Mouse (Mus musculus) heart, embryonic 10.5 days (tissue): ENCODE results near the gene Aoah. TPM values are rescaled to one million over a fixed set of nuclear protein-coding genes. Genes with fewer than 3 reads are reported as not detected.

ENCODE experiments used
- DNase-seq: peaks from one replicate; pipeline ENCODE4 v3.0.0-alpha.2; 2017; ENCODE audit warnings: low spot score
- H3K27ac ChIP-seq: fragments of 300-500 bp; sonication (generic); 2 replicates; pipeline ENCODE4 v1.5.1; 2016; ENCODE audit warnings: mild to moderate bottlenecking
- H3K27me3 ChIP-seq: fragments of 300-500 bp; sonication (generic); 2 replicates; pipeline ENCODE4 v1.6.1; 2016; ENCODE audit warnings: mild to moderate bottlenecking; ENCODE audit not compliant: poor library complexity, insufficient read depth, severe bottlenecking
- H3K36me3 ChIP-seq: fragments of 300-500 bp; sonication (generic); 2 replicates; pipeline ENCODE4 v1.6.1; 2016; ENCODE audit warnings: mild to moderate bottlenecking, moderate library complexity
- H3K4me1 ChIP-seq: fragments of 300-500 bp; sonication (generic); 2 replicates; pipeline ENCODE4 v1.6.1; 2016; ENCODE audit warnings: mild to moderate bottlenecking
- H3K4me3 ChIP-seq: fragments of 300-500 bp; sonication (generic); 2 replicates; pipeline ENCODE4 v1.5.1; 2016; ENCODE audit warnings: mild to moderate bottlenecking, moderate library complexity
- H3K9me3 ChIP-seq: fragments of 300-500 bp; sonication (generic); 2 replicates; pipeline ENCODE4 v1.6.1; 2016; ENCODE audit warnings: mild to moderate bottlenecking, moderate library complexity
- WGBS: fragments of 180-500 bp; shearing (Covaris S2); methylation state at CpG from one replicate; pipeline ENCODE4 v1.1.7; 2016; 5-methylcytosine and 5-hydroxymethylcytosine counted together
- polyA plus RNA-seq: library from polyadenylated mRNA; unstranded; fragments of >200 nt; fragmentation: Nextera tagmentation; extraction: Ambion mirVana; gene quantifications from 2 replicates; pipeline ENCODE4 v1.2.1, GENCODE M21; 2016

Aoah gene
- polyA plus RNA-seq, 1 experiment from 2014 or later = 0.13 TPM

DNA sequence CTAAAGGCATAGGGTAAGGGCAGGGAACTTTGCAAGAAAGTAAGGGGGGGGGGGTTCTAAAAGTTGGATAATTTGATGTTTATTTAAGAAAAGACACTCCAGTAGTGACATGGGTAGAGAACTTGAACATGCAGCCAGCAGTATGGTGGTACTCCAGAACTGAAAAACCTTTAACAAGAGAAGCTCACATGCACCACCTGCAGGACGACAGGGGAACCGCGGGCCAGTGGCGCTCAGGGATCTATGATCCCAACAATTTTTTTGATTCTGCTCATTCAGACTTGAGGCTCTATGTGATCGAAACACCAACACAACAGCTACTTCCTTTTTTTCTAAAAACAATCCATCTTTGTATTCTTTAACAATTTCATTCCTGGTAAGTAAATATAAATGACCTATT, 143.5 kb downstream of the Aoah start:
- Histone ChIP-seq H3K9me3 (no peaks in the 10 kb centered on the region), H3K4me1 (no peaks in the 10 kb centered on the region), H3K27me3 (no peaks in the 10 kb centered on the region), H3K36me3 (no peaks in the 10 kb centered on the region), H3K27ac (no peak overlapping the region), H3K4me3 (no peak overlapping the region)
- WGBS = 32% methylated on average over 5 of the region's 5 CpGs
- no peak for DNase-seq

DNA sequence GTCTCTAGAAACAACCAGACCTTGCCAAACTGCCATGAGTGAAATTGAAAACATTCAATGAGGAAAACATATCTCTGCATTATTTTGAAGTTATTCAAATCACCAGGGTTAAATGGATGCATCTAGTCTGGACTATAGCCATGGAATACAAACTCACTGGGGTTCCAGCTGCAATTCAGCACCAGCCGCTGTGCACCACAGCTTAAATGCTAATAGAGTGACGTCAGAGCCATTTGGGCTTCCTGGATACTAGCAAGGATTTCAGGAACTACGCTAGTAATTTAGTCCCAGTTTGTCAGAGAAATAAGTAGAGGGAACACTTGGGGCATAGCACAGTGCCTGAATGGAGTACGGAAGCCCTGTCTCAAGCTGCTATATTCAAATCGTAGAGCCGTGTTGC, 145.2 kb downstream of the Aoah start:
- Histone ChIP-seq H3K9me3 (no peaks in the 10 kb centered on the region), H3K27me3 (no peaks in the 10 kb centered on the region), H3K27ac (no peak overlapping the region), H3K4me3 (no peak overlapping the region), H3K36me3 (no peaks in the 10 kb centered on the region), H3K4me1 (no peaks in the 10 kb centered on the region)
- no peak for DNase-seq
- 69% methylated on average over 6 of the region's 6 CpGs for WGBS

DNA sequence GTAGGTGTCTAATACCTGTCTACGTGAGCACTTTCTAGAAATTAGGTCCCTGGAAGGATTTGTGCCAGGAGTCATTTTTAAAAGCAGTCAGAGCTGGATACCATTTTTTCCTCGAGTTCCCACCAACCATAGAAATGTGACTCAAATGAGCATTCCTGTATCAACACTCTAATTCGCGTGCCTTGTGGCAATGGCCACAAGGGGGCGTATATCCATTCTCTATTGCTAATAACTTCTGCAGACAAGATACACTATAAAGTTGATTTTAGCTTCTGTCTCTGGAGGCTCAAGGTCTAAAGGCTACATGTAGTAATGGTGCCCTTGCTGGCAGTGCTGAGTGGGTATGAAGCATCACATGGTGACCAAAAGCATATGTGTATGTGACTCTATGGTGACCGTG, 146.5 kb downstream of the Aoah start:
- 48% methylated on average over 6 of the region's 6 CpGs for WGBS
- no peaks in the 10 kb centered on the region for H3K4me1 ChIP-seq
- DNase-seq = no peak
- no peak overlapping the region for H3K4me3 ChIP-seq
- no peaks in the 10 kb centered on the region for H3K9me3 ChIP-seq
- no peaks in the 10 kb centered on the region for H3K27me3 ChIP-seq
- no peak overlapping the region for H3K27ac ChIP-seq
- H3K36me3 ChIP-seq = no peaks in the 10 kb centered on the region

DNA sequence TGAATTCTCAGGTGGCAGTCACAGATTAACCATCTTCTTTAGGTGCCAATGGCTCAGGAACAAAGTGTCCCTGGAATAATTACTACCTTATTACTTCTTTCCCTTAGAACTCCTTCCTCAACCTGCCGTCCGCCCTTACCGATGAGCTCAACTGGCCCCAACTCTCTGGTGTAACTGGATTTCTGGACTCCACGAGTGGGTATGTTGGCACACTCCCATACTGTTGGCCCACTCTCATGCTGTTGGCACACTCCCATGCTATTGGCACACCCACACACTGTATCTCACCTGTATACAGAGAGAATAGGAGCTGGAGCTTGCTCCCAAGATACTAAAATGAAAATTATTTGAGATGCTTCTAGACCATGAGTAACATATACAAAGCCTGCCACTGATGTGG, 147.8 kb downstream of the Aoah start:
- Histone ChIP-seq H3K4me1 (no peaks in the 10 kb centered on the region), H3K36me3 (no peaks in the 10 kb centered on the region), H3K9me3 (no peaks in the 10 kb centered on the region), H3K4me3 (no peak overlapping the region), H3K27me3 (no peaks in the 10 kb centered on the region), H3K27ac (no peak overlapping the region)
- no peak for DNase-seq
- WGBS = 89% methylated on average over 4 of the region's 4 CpGs

DNA sequence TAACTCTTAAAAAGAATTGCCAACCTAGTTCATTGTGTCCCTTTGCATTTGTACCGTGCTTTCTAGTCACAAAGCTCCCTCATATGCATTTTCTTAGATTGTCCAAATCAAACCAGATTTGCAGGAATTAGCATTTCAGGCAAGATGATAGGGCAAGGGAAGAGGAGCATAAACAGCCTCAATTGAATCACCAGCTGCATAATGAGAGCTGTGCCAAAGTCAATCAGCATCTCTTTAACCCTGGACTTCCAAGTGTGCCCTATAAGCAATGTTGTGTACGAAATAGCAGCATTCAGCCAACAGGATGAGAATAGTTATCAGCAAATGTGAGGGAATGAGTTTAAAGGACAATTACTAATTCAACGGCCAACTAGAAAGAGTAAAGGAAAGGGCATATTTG, 169.2 kb downstream of the Aoah start:
- WGBS = 81% methylated on average over 3 of the region's 3 CpGs
- Histone ChIP-seq H3K36me3 (no peaks in the 10 kb centered on the region), H3K27ac (no peak overlapping the region), H3K4me1 (no peaks in the 10 kb centered on the region), H3K4me3 (no peak overlapping the region), H3K27me3 (no peaks in the 10 kb centered on the region), H3K9me3 (no peaks in the 10 kb centered on the region)
- no peak for DNase-seq

DNA sequence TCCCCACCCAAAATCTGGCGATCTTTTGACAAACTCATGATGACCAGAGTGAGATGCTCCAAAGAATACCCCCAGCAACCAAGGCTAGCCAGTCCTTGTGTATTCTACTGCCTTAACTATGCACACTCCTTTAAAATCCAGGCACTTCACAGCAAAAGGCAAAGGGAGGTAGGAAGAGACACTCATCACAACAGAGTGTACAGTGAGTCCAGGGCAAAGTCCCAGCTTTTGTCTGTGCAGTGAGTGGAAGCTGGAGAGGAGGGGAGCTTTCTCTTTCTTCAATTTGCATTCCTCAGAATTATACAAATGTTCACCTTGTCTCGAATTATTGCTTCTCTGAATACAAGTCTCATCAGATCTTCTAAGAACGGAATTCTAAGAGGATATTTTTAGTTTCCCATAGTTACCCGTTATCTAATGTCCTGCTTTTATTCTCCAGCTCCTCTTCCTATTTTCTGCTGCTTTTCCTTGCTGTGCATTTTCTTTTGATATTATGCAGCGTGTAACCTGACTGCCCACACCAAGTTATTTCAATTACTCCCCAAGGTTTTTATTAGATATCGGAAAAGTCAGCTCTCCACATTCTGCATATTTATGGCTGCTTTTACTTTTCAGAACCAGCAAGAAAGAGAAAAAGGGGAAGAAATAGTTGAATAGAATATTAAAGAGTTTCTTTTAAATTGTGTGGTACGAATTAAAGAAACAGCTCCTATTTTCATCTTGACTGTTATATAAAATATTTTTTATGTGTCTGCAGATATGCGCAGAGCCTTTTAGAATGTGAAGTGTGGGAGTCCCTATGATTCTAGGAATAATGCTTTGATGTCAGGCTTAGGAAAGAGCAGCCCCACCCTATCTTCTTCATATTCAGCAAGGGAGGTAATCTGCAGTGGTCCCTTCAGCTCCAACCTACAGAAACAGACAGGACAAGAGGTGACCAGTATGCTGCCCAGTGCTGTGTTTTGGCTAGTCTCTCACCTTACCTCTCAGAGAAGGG, 187.6 kb downstream of the Aoah start:
- Histone ChIP-seq H3K9me3 (no peaks in the 10 kb centered on the region), H3K4me1 (no peaks in the 10 kb centered on the region), H3K27ac (no peak overlapping the region), H3K36me3 (no peaks in the 10 kb centered on the region), H3K4me3 (no peak overlapping the region), H3K27me3 (no peaks in the 10 kb centered on the region)
- 75% methylated on average over 8 of the region's 8 CpGs for WGBS
- DNase-seq = no peak

DNA sequence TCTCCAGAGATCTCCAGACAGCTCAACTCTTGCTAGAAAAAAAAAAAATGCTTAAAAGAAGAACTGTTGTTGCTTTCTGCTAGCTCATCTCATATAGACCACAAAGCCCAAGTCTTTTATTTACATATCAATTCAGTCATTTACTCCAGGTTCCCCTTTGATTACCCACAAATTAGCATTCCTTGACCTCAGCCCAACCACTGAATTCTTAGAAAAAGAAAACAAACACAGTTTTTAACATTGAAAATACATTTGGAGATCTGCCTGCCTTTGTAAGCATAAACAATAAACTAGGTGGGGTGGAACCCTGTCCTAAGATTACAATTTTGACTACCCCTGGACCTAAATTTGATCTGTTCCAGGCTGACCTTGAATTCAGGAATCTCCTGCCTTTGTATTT, 191.6 kb downstream of the Aoah start:
- DNase-seq = no peak
- Histone ChIP-seq H3K27me3 (no peaks in the 10 kb centered on the region), H3K4me3 (no peak overlapping the region), H3K9me3 (no peaks in the 10 kb centered on the region), H3K36me3 (no peaks in the 10 kb centered on the region), H3K27ac (no peak overlapping the region), H3K4me1 (no peaks in the 10 kb centered on the region)

DNA sequence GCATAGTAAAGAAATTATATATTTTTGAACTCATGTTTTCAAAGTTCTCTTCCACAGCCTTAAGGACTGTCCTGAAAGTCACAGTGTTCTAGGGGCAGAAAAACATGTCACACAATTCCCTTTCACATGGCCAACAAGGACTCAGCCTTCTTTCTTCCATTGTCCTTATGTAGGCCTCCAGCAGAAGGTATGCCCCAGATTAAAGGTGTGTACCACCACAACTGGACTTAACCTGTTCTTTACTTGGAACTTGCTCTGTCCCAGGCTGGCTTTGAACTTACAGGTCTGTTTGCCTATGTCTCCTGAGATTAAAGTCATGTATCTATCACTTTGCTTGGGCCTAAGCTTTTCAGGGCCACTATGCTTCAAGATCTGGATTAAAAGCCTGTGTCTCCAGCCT, 192.0 kb downstream of the Aoah start:
- no peak overlapping the region for H3K27ac ChIP-seq
- H3K4me3 ChIP-seq = no peak overlapping the region
- H3K9me3 ChIP-seq = no peaks in the 10 kb centered on the region
- H3K27me3 ChIP-seq = no peaks in the 10 kb centered on the region
- no peaks in the 10 kb centered on the region for H3K36me3 ChIP-seq
- no peak for DNase-seq
- H3K4me1 ChIP-seq = no peaks in the 10 kb centered on the region

DNA sequence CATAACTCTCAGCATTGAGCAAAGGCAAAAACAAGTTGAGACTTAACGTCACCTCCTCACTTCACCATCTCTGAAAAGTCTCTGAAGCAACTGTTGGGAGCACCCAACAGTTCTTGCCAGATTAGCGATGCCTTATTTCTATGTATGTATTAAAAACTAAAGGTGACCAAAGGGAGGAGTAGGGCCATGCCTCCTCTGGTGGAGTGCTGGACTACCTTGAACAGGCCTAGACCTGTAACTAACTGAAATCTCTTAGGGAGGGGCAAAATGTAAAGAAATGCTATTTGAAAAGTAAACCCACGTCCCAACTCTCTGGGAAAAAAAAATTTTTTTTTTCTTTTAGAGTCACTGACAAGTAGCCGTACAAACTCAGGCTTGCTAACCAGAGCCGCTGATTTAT, 211.3 kb downstream of the Aoah start:
- Histone ChIP-seq H3K27me3 (no peaks in the 10 kb centered on the region), H3K9me3 (no peaks in the 10 kb centered on the region), H3K27ac (no peak overlapping the region), H3K4me1 (no peaks in the 10 kb centered on the region), H3K4me3 (no peak overlapping the region), H3K36me3 (no peaks in the 10 kb centered on the region)
- WGBS = 82% methylated on average over 5 of the region's 5 CpGs
- DNase-seq = no peak

DNA sequence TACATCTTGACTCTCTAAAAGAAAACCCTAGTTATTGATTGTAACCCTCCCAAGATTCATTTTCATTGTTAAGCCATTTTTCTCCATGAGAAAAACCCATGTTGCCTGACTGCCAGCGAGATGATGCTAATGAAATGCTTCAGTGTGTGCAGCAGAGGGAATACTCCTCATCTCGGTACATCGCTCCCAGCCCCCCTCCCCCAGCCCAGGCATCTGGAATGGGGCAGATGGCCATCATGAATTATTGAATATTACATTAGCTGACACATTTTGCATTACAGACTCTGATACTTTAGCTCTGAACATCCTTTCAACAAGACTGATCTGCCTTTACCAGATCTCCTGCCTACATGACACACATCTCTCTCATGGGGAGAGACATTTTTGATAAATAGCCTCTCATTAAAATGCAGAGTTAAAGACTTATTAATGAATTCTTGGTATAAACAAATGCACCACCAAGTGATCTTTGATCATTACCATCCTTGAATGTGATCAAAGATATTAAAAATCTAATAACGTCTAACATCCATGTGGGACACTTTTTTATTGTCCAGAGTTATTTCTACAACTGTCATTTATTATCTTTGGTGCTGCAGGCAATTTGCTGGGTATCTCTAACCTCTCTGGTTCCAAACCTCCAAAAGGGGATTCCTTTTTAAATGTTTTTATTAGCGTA, 211.9 kb downstream of the Aoah start:
- Histone ChIP-seq H3K9me3 (no peaks in the 10 kb centered on the region), H3K36me3 (no peaks in the 10 kb centered on the region), H3K27me3 (no peaks in the 10 kb centered on the region), H3K4me1 (no peaks in the 10 kb centered on the region), H3K27ac (no peak overlapping the region), H3K4me3 (no peak overlapping the region)
- 87% methylated on average over 5 of the region's 5 CpGs for WGBS
- DNase-seq = no peak

DNA sequence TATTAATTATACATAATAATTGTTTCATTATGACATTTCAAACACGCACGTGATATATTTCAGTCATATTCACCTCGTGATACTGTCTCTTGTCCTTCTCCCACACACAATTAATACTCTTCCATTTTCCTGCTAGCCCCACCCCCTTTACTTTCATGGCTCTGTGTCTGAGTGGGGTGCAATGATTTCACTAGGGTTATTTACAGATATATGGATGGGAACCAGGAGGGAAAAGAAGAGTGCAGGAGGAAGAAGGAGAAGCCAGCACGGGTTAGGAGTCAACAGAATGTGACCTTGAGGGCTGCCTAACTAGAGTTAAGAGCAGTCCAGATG, 212.4 kb downstream of the Aoah start:
- Histone ChIP-seq H3K27me3 (no peaks in the 10 kb centered on the region), H3K27ac (no peak overlapping the region), H3K4me3 (no peak overlapping the region), H3K4me1 (no peaks in the 10 kb centered on the region), H3K36me3 (no peaks in the 10 kb centered on the region), H3K9me3 (no peaks in the 10 kb centered on the region)
- DNase-seq = no peak
- 78% methylated on average over 4 of the region's 4 CpGs for WGBS

DNA sequence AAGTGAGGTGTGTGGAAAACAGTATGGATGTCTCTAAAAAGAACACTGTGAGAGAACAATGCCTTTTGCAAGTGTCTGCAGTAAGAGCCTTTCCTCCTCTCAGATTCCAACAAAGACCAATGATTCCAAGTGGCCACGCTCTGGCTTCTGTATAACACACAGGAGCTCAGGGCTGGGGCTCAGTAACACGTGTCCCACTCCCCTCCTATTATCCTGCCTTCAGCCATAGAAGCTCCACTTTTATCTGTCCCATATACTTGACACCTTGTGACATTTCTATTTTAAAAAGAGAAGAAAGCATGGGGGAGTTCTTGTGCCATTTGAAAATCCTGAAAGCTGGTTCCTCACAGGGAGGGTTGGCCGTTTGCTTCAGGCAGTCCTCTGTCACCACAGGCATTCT, 219.7 kb downstream of the Aoah start:
- Histone ChIP-seq H3K27ac (no peak overlapping the region), H3K9me3 (no peaks in the 10 kb centered on the region), H3K4me1 (no peaks in the 10 kb centered on the region), H3K36me3 (no peaks in the 10 kb centered on the region), H3K27me3 (no peaks in the 10 kb centered on the region), H3K4me3 (no peak overlapping the region)
- 47% methylated on average over 3 of the region's 3 CpGs for WGBS
- DNase-seq = no peak

DNA sequence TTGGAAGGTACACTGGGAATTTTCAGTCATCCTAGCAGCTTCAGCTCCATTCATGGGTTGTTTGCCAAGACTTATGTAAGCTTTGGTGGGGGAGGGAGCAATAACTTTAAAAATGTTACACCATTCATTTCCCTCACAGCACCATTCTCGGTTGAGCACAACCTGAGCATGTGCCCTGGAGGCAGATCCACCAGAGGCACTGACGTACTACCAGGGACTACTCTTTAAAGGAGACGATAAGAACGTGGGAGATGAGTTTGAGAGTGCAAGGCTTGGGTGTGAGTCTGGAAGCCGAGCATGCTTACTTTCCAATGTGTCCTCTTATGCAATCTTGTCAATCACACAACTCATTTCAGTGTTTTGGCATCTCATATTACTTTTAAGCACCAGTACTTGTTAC, 230.9 kb downstream of the Aoah start:
- H3K4me1 ChIP-seq = no peaks in the 10 kb centered on the region
- no peaks in the 10 kb centered on the region for H3K27me3 ChIP-seq
- H3K9me3 ChIP-seq = no peaks in the 10 kb centered on the region
- H3K27ac ChIP-seq = no peak overlapping the region
- no peak overlapping the region for H3K4me3 ChIP-seq
- no peaks in the 10 kb centered on the region for H3K36me3 ChIP-seq
- 71% methylated on average over 5 of the region's 5 CpGs for WGBS
- DNase-seq = no peak
